Mouse (Mus musculus) heart, embryonic 15.5 days (tissue): ENCODE results near the gene Rpl27. TPM values are rescaled to one million over a fixed set of nuclear protein-coding genes. Genes with fewer than 3 reads are reported as not detected.
A peak's percentile ranks its signal among the peaks of the same experiment; 100 is the strongest.
"Not testable (repeated sequence)": the region's sequence is repeated elsewhere in the genome, so short reads cannot be mapped to it uniquely, and the experiment has no call there.

Source experiments
- ATAC-seq: fragments of 200-750 bp; cut with Nextera tagmentation; replicated peaks from 2 replicates; pipeline ENCODE4 v1.8.0; 2017; ENCODE audit warnings: low read depth, moderate TSS enrichment; ENCODE audit not compliant: insufficient number of reproducible peaks, insufficient read depth, low FRiP score
- H3K27ac ChIP-seq: fragments of 300-500 bp; sonication (generic); 2 replicates; pipeline ENCODE4 v1.5.1; 2015; ENCODE audit warnings: mild to moderate bottlenecking, inconsistent platforms
- H3K27me3 ChIP-seq: fragments of 300-500 bp; sonication (generic); 2 replicates; pipeline ENCODE4 v1.6.1; 2015; ENCODE audit warnings: inconsistent platforms
- H3K36me3 ChIP-seq: fragments of 300-500 bp; sonication (generic); 2 replicates; pipeline ENCODE4 v1.6.1; 2015; ENCODE audit warnings: mild to moderate bottlenecking, inconsistent platforms
- H3K4me1 ChIP-seq: fragments of 300-500 bp; sonication (generic); replicated peaks from 2 replicates; pipeline ENCODE4 v1.6.1; 2015; ENCODE audit warnings: inconsistent platforms
- H3K4me2 ChIP-seq: fragments of 300-500 bp; sonication (generic); 2 replicates; pipeline ENCODE4 v1.6.1; 2015; ENCODE audit warnings: inconsistent platforms, mild to moderate bottlenecking, moderate library complexity
- H3K4me3 ChIP-seq: fragments of 300-500 bp; sonication (generic); 2 replicates; pipeline ENCODE4 v1.5.1; 2015; ENCODE audit warnings: mild to moderate bottlenecking, inconsistent platforms
- H3K9ac ChIP-seq: fragments of 300-500 bp; sonication (generic); 2 replicates; pipeline ENCODE4 v1.6.1; 2015; ENCODE audit warnings: mild to moderate bottlenecking, inconsistent platforms
- H3K9me3 ChIP-seq: fragments of 300-500 bp; sonication (generic); replicated peaks from 2 replicates; pipeline ENCODE4 v1.6.1; 2016; ENCODE audit warnings: inconsistent platforms
- WGBS: fragments of 180-500 bp; shearing (Covaris S2); methylation state at CpG from one replicate; pipeline ENCODE4 v1.1.7; 2015; ENCODE audit warnings: mixed read lengths; 5-methylcytosine and 5-hydroxymethylcytosine counted together
- polyA plus RNA-seq: library from polyadenylated mRNA; unstranded; fragments of >200 nt; fragmentation: Nextera tagmentation; extraction: Ambion mirVana; gene quantifications from 2 replicates; pipeline ENCODE4 v1.2.1, GENCODE M21; 2015

Rpl27 gene
- polyA plus RNA-seq, 1 experiment from 2014 or later: 211 TPM

DNA sequence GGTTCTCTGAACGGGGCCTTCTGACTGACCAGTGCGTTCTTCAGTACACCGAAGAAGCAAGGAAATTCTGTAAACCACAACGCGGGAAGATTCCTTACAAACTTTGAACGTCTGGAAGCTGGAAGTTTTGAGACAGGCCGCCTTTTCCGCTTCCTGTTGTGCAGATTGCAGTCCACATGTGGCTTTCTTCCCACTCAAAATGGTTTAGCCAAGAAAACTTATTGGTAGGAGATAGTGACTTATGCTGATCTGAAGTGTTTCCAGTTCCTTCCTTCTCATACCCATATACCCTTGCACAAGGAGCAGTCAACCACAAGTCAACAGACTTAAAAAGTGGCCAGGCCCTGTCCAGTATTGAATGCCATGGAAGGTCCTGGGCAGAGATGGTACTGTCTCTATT lies 15.9 kb upstream of the Rpl27 start:
- ATAC-seq: no peak

DNA sequence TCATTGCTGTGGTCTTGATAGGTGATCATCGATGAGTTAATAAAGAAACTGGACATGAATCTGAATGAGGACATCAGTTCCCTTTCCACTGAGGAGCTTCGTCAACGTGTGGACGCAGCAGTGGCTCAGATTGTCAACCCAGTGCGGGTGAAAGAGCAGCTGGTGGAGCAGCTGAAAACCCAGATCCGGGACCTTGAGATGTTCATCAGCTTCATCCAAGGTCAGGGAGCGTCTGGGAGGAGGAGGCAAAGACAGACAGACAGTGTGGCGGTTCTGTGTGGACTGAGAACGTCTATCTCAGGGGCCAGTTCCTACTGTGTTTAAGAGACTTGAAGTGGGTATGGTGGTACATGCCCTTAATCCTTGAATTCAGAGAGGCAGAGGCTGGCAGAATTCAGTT lies 10.8 kb upstream of the Rpl27 start:
- WGBS: 89% methylated on average over 9 of the region's 9 CpGs
- no peak for ATAC-seq
- H3K27ac ChIP-seq: no peak overlapping the region
- H3K4me2 ChIP-seq: no peak overlapping the region
- peaks cover 6% of the 10 kb centered on the region for H3K4me1 ChIP-seq
- no peaks in the 10 kb centered on the region for H3K27me3 ChIP-seq
- peaks cover 58% of the 10 kb centered on the region for H3K36me3 ChIP-seq
- no peaks in the 10 kb centered on the region for H3K9me3 ChIP-seq
- no peak overlapping the region for H3K9ac ChIP-seq
- no peak overlapping the region for H3K4me3 ChIP-seq

More for the DNA sequence above, 15.9 kb upstream of the Rpl27 start:
- Histone ChIP-seq H3K4me1 (peaks cover 23% of the 10 kb centered on the region), H3K36me3 (peaks cover 25% of the 10 kb centered on the region), H3K27ac (no peak overlapping the region), H3K4me2 (peak overlapping the region; percentile 83), H3K4me3 (peak overlapping the region; percentile 98), H3K9me3 (no peaks in the 10 kb centered on the region), H3K9ac (peak overlapping the region; percentile 91), H3K27me3 (no peaks in the 10 kb centered on the region)
- 56% methylated on average over 8 of the region's 8 CpGs for WGBS

DNA sequence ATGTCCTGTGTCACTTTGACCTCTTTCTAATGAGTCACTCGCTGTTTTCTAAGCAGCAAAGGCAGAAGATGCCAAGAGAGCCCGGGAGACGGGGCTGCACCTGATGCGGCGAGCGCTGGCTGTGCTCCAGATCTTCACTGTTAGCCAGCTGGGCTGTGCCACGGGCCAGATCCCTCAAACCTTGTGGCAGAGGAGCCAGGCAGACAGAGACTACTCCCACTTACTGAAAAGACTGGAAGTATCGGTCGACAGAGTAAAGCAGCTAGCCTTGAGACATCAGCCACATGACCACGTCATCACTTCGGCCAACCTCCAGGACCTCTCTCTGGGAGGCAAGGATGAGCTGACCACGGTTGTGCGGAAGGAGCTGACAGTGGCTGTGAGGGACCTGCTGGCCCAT lies 8.7 kb upstream of the Rpl27 start:
- Histone ChIP-seq H3K4me1 (no peaks in the 10 kb centered on the region), H3K4me3 (no peak overlapping the region), H3K9ac (no peak overlapping the region), H3K9me3 (no peaks in the 10 kb centered on the region), H3K27me3 (no peaks in the 10 kb centered on the region), H3K36me3 (peaks cover 58% of the 10 kb centered on the region), H3K27ac (no peak overlapping the region), H3K4me2 (no peak overlapping the region)
- WGBS: 82% methylated on average over 13 of the region's 13 CpGs
- ATAC-seq: no peak

DNA sequence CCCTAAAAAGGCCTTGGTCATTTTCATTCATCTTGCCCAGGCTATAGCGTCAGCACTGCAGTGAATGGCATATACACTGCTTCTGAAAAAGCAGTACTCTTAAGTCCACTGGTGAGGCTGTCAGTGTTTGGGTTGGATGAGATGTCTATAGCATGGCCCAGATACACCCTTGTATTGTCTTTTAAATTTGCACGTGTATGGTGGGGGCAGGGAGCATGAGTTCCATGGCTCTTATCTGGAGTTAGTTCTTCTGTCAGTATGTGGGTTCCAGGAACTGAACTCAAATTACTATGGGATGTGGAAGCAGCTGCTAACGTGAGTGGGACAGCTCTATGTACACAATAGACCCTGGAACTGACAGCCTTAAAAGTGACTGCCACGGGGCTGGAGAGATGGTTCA lies 6.3 kb upstream of the Rpl27 start:
- 78% methylated on average over 4 of the region's 4 CpGs for WGBS
- Histone ChIP-seq H3K9ac (no peak overlapping the region), H3K36me3 (peaks cover 41% of the 10 kb centered on the region), H3K4me3 (no peak overlapping the region), H3K27ac (no peak overlapping the region), H3K9me3 (no peaks in the 10 kb centered on the region), H3K27me3 (no peaks in the 10 kb centered on the region), H3K4me1 (no peaks in the 10 kb centered on the region), H3K4me2 (no peak overlapping the region)
- no peak for ATAC-seq

DNA sequence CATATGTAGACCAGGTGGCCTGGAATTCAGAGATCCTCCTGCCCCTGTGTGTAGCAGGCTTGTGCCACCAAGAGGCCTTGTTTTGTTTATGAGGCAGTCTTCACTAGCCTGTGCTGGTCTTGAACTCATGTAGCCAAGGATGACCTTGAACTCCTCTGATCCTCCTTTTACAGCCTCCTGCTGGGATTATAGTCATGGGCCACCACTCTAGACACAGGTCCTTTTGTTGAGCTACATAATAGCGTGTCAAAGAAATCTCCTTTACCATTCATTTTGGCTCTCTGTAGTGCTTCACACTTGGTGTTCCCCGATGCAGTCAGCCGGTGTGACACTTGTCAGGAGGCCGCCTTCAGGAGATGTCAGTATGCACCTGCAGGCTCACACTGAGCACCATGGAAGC lies 5.2 kb upstream of the Rpl27 start:
- Histone ChIP-seq H3K4me3 (no peak overlapping the region), H3K4me1 (no peaks in the 10 kb centered on the region), H3K4me2 (no peak overlapping the region), H3K9me3 (no peaks in the 10 kb centered on the region), H3K36me3 (peaks cover 30% of the 10 kb centered on the region), H3K27me3 (no peaks in the 10 kb centered on the region), H3K27ac (no peak overlapping the region), H3K9ac (no peak overlapping the region)
- WGBS: 82% methylated on average over 4 of the region's 4 CpGs
- ATAC-seq: no peak

DNA sequence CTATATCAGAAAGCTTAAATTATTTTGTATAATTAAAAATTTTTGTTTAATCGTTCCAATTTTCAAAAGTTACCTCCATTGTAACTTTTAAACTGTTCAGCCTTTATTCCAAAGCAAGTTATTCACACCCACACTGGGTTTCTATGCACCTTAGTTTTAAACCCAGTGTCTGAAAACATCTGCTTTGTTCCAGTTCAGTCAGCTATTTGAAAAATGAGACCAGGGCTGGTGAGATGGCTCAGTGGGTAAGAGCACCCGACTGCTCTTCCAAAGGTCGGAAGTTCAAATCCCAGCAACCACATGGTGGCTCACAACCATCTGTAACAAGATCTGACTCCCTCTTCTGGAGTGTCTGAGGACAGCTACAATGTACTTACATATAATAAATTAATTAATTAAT lies 4.1 kb upstream of the Rpl27 start:
- H3K27me3 ChIP-seq, H3K4me1 ChIP-seq, H3K27ac ChIP-seq, H3K4me3 ChIP-seq, H3K9ac ChIP-seq, H3K4me2 ChIP-seq, ATAC-seq, H3K9me3 ChIP-seq: not testable (repeated sequence)
- peaks cover 23% of the 10 kb centered on the region for H3K36me3 ChIP-seq
- 54% methylated on average over 3 of the region's 3 CpGs for WGBS

DNA sequence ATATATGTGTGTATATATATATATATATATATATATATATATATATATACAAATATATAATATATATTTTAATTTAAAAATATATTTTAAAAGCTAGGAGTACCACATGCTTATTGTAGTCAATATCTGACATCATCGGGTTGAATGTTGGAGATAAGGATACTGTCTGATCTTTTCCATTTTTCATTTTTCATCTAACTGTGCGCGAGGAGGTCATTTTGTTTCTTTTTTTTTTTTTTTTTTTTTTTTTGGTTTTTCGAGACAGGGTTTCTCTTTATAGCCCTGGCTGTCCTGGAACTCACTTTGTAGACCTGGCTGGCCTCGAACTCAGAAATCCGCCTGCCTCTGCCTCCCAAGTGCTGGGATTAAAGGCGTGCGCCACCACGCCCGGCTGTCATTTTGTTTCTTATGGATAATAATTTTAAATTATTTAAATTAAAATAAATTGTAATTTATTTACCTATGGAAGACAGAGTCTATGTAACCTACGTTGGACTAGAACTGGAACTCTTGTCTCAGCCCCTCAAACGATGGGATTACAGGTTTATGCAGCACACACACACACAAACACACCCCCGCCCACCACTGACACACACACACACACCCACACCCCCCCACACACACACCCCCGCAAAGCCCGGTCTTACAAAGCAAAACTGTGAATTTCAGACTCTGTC lies 510 bp upstream of the Rpl27 start:
- H3K9me3 ChIP-seq, H3K27ac ChIP-seq, ATAC-seq, H3K27me3 ChIP-seq, H3K9ac ChIP-seq: not testable (repeated sequence)
- Histone ChIP-seq H3K36me3 (peaks cover 20% of the 10 kb centered on the region), H3K4me3 (peak overlapping the region; percentile 91), H3K4me1 (peaks cover 19% of the 10 kb centered on the region), H3K4me2 (peak overlapping the region; percentile 61)
- 38% methylated on average over 15 of the region's 15 CpGs for WGBS

DNA sequence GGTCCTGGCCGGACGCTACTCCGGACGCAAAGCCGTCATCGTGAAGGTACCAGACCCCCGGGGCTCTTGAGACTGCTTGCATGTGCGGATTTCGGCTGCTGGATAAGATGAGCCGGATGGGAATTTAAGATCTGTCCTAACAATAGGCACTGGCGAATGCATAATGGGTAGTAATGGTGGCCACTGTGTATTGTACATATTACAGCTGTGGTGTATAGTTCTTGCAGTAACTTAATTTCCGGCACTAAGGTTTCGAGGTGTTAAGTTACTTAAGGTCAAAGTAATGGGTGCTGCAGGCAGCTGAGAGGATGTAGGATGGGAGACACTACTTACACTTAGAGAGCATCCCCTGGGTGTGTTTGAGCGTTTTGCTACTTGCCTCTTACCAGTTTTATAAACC lies 662 bp downstream of the Rpl27 start:
- Histone ChIP-seq H3K9me3 (no peaks in the 10 kb centered on the region), H3K4me2 (peak overlapping the region; percentile 74), H3K4me1 (peaks cover 19% of the 10 kb centered on the region), H3K27me3 (no peaks in the 10 kb centered on the region), H3K9ac (peak overlapping the region; percentile 94), H3K36me3 (peaks cover 20% of the 10 kb centered on the region), H3K27ac (peak overlapping the region; percentile 88), H3K4me3 (peak overlapping the region; percentile 91)
- ATAC-seq: no peak
- WGBS: under 1% methylated on average over 14 of the region's 14 CpGs

DNA sequence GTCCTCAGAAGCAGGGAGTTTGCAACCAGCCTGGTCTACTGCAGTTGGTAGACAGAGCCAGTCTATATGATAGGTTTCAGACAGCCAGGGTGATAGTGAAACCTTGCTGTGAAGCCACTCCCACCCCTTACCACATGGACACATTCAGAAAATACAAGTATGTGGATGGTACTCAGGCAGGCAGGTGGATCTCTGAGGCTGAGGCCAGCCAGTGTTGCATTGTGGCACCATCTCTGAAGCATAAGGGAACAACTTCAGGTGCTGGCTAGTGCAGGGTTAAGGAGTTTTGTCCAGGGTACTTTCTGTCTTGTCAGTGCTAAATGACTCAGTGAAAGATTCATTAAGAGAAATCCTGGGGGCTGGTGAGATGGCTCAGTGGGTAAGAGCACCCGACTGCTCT lies 4.2 kb downstream of the Rpl27 start:
- Histone ChIP-seq H3K4me1 (peaks cover 33% of the 10 kb centered on the region), H3K4me2 (no peak overlapping the region), H3K27ac (no peak overlapping the region), H3K27me3 (no peaks in the 10 kb centered on the region), H3K9ac (no peak overlapping the region), H3K4me3 (no peak overlapping the region), H3K9me3 (no peaks in the 10 kb centered on the region), H3K36me3 (peaks cover 20% of the 10 kb centered on the region)
- 97% methylated on average over 1 of the region's 1 CpGs for WGBS
- no peak for ATAC-seq

DNA sequence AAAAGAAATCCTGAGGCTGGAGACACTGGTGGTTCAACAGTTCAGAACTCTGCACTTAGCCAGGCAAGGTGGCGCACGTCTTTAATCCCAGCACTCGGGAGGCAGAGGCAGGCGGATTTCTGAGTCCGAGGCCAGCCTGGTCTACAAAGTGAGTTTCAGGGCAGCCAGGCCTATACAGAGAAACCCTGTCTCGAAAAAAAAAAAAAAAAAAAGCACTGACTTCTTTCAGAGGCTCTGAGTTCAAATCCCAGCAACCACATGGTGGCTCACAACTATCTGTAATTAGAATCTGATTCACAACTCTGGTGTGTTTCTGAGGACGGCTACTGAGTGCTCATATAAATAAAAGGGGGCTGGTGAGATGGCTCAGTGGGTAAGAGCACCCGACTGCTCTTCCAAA lies 4.8 kb downstream of the Rpl27 start:
- not testable (repeated sequence) for H3K9me3 ChIP-seq, ATAC-seq, H3K9ac ChIP-seq, H3K4me3 ChIP-seq, H3K27me3 ChIP-seq, H3K4me2 ChIP-seq, H3K27ac ChIP-seq
- 88% methylated on average over 8 of the region's 8 CpGs for WGBS
- Histone ChIP-seq H3K36me3 (peaks cover 20% of the 10 kb centered on the region), H3K4me1 (peaks cover 33% of the 10 kb centered on the region)

DNA sequence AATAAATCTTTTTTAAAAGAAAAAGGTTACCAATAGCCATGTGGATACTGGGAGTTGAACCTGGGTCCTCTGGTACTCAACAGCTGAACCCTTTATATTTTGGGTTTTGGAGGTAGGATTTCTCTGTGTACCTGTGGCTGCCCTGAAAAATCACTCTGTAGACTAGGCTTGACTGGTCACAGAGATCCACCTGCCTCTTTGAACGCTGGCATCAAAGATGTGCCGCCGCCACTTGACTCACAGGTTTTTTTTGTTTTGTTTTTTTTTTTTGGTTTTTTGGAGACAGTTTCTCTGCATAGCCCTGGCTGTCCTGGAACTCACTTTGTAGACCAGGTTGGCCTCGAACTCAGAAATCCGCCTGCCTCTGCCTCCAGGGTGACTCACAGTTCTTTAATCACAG lies 5.7 kb downstream of the Rpl27 start:
- WGBS: 88% methylated on average over 5 of the region's 5 CpGs
- Histone ChIP-seq H3K4me2 (peak overlapping the region; percentile 64), H3K4me3 (peak overlapping the region; percentile 61), H3K27me3 (no peaks in the 10 kb centered on the region), H3K9me3 (no peaks in the 10 kb centered on the region), H3K36me3 (peaks cover 20% of the 10 kb centered on the region), H3K4me1 (peaks cover 33% of the 10 kb centered on the region), H3K9ac (peak overlapping the region; percentile 55), H3K27ac (peak overlapping the region; percentile 82)
- ATAC-seq: no peak

DNA sequence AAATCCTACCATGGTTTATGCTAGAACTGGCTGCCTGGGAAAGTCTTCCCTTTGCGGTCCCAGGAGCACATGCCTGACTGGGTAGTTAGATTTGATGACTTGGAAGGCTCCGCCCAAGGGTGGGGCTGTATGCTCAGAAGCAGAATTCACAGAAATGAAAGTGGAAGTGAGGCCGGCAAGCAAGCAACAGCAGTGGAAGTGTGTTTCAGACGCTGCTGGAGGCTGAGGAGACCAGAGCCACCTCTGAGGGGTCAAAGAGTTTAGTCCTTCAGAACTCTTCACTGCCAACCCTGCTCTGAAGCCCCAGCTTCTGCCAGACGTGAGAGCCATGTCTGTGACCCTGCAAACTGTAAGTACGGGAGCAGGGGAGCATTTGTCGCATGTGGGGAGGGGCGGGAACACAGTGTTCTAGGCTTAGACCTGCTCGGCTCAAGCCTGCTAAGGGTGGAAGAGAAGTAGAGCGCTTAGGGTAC lies 6.2 kb downstream of the Rpl27 start, which contains the start of gene Ifi35:
Ifi35 (plus strand) TSS at position 134 of the 473 bp plus-strand sequence.
- Histone ChIP-seq H3K27ac (peak within 1 kb of the TSS; percentile 82), H3K27me3 (no peaks in the 10 kb centered on the region), H3K9me3 (no peaks in the 10 kb centered on the region), H3K4me2 (peak within 1 kb of the TSS; percentile 64), H3K9ac (peak within 1 kb of the TSS; percentile 55), H3K4me3 (peak within 1 kb of the TSS; percentile 61), H3K4me1 (peaks cover 29% of the 10 kb centered on the region), H3K36me3 (peaks cover 20% of the 10 kb centered on the region)
- ATAC-seq: peak; percentile 61
- 15% methylated on average over 10 of the region's 10 CpGs for WGBS
